Mouse (Mus musculus): ENCODE results near the gene Nupl1.

DNA sequence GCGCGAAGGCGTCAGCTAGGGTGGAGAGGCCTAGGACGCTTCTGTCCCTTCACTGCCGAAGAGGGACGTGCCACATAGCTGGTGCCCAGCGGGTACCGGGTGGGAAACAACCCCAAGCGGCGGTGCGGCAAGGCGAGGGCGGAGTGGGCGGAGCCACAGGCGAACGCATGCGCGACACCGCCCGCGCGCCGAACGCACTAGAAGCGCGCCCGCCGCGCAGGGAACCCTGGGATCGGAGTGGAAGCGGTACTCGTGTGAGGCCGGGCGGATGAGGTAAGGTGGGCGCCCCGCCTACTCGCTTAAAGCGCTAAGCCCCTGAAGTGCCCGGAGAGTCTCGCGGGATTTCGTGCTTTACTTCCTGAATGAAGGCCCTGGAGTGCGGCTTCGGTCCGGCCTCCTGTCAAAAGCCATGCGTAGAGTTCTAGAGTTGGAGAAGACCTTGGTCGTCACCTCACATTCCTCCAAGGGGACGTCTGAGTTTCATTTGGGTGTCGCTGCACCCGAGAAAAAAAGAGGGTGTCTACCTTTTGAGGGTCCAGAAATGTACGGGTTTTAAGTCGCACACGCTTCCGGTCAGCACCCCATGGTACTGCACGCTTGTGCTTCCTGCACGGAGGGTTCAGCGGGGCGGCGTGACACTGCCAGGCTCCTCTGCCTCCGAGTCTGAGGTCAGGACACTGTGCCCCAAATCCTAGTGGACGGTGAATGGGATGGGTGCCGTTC lies at the start of gene Nupl1, which contains the start of gene Gm49336:
- no peak for TF ChIP-seq CTCF (IDR thresholded peaks at IDR 0.05; ENCODE audit: low read depth, low read length)
- TF ChIP-seq GATA1 (IDR thresholded peaks at IDR 0.05; ENCODE audit: borderline replicate concordance, low read length): no peak
- no peak for TF ChIP-seq TAL1 (conservative IDR thresholded peaks at IDR 0.05; ENCODE audit: low read depth, low read length)
- TF ChIP-seq GATA2 (IDR thresholded peaks at IDR 0.05; ENCODE audit: borderline replicate concordance, low read depth, low read length): no peak
